Mouse (Mus musculus) left cerebral cortex, postnatal 25 days (tissue): Measurements from ENCODE around the gene Gm10181. TPM values are rescaled to one million over a fixed set of nuclear protein-coding genes. Genes with fewer than 3 reads are reported as not detected.

Source experiments
- total RNA-seq, 2 experiments: library from RNA; stranded (reverse); gene quantifications; 2 replicates each; pipeline ENCODE4 v1.2.3; 2021

Gm10181 gene
- total RNA-seq, 2 experiments from 2014 or later = not detected

Other genes with a start within 250 kb of the Gm10181 start
- 10 to 100 TPM; 51.9 to 52.2 TPM for gene Herpud2, start 62.4 kb downstream of the Gm10181 start, total RNA-seq
- gene Sept7, start 163.0 kb downstream of the Gm10181 start, total RNA-seq = 100 to 1,000 TPM; 372 to 405 TPM